Mouse (Mus musculus) layer of hippocampus, adult 2 months (tissue): ENCODE measurements at regions not wholly inside any gene's neighbourhood (a gene's known extent, or its start where the extent isn't known, plus 50 kb on each side); places are given as distances from the start of the nearest gene placed in this dataset.

Source experiments
- DNase-seq, 2 experiments: peaks; one replicate each; pipeline ENCODE4 v3.0.0; 2022; ENCODE audit warnings: low spot score in 2 of 2
- H3K27ac ChIP-seq: fragments of 200-600 bp; 2 replicates; pipeline ENCODE4 v1.8.1; 2022
- H3K4me3 ChIP-seq: fragments of 200-600 bp; 2 replicates; pipeline ENCODE4 v1.8.1; 2022; ENCODE audit warnings: mild to moderate bottlenecking
- CTCF ChIP-seq: fragments of 200-600 bp; conservative IDR thresholded peaks from 2 replicates; pipeline ENCODE4 v1.8.1; 2022; ENCODE audit warnings: antibody characterized with exemption, mild to moderate bottlenecking, moderate library complexity

DNA sequence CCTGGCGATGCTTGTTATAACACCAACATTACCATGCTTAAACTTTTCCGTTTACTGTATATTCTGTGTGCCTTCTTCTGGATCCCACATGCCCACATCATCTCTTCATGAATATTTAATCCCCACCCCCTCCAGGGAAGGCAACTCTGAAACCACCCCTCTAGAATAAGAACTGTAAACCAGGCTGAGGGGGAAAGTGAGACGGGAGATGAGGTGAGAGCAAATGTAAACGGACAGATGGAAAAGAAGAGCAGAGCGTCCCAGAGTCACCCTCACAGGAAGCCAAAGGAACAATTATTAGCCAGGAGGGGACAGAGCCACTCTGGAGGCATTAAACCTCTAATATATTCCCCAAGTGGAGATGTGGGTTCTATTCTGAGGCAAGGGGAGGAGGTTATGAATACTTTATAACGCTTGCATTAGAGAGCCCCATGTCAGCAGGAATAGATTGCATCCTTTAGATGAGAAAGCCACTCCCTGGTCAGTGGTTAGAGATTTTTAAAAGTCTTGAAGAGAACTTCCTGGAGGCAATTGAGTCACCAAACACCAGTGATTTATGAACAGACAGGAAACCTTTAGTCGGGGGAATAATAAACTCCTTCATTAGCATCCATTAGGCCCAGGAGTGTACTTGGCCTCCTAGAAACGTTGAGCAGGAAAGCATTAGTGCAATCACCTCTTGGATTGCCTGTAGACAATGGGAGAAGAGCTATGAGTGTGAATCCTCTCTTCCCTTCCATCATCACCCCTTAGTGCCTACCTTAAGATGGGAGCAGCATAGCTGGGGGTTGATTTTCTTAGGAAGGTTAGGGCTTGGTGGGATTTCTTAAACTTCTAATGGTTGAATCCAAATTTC is 220.1 kb downstream of the Elavl2 start:
- H3K4me3 ChIP-seq: no peak overlapping the region
- no peak for TF ChIP-seq CTCF
- no peak overlapping the region for H3K27ac ChIP-seq
- no peak for DNase-seq

DNA sequence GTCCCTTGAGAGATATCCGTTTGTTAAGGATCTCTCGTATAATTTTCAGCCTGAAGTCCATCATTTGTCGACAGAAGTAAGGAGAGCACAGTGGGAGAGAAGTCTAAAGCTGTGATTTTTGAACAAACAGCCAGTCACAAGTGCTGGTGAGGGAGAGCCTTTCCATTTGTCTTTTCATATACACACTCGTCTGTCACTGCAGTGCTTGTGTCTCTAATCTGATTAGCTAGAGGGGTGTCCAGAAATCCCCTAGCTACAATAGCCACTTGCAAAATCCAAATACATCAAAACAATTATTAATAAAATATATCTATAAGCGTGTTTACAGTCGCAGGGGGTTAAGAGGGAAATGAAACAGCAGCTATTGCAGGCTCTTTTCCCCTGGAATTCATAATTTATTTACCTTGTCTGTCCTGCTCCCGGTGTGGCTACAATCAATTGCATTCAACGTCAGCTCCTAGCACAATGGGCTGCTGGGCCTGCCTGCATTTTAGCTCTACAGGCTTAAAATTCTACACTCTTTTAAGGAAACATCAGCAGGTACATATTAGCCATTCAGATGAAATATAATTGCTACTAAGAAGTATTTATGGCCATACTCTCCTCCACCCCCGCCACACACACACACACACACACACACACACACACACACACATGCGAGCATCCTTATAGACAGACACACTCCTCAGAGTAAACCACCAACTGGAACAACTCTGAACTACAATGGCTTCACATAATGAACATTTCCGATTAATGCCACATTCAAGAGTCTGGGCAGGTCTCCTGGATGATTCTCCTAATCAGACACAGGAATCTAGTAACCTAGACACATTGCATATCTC is 236.1 kb downstream of the Elavl2 start:
- Histone ChIP-seq H3K27ac (no peak overlapping the region), H3K4me3 (no peak overlapping the region)
- no peak for DNase-seq
- no peak for TF ChIP-seq CTCF

DNA sequence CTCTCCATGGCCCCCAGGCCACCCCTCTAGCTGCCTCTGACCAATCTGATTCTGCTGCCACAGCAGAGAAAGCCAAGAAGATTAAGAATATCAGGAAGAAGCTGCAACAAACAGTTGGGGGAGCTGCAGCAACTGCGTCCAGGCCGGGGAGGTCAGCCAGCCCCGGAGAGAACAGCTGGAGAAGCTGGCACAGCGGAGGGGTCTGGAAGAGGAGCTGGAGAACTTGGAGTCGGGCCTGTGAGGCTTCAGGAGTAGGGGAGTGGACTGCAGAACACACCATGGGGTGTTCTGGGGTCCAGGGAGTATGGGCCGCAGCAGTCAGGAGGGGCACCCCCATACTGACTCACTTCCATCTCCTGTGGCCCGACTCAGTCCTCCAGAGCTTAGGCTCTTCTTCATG is 243.5 kb downstream of the Elavl2 start:
- Histone ChIP-seq H3K4me3 (no peak overlapping the region), H3K27ac (no peak overlapping the region)
- TF ChIP-seq CTCF: no peak
- DNase-seq: no peak

DNA sequence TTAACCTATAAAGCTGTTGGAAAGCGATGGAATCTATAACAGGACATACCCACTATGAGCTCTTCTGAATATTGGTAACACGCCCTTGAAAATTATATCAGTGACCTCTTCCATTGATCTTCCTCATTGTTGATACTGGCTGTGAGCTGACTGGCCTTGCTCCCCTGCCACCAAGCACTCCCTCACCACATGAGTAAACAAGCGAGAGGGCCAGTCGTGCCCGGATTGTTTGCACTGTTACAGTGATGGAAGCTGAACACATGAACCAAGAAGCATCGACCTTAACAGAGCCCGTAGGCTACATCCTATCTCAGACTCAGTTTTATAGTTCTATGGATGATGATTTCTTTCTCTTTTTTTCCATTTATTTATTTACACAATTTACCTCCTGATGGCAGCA is 255.9 kb downstream of the Elavl2 start:
- DNase-seq: no peak
- Histone ChIP-seq H3K27ac (no peak overlapping the region), H3K4me3 (no peak overlapping the region)
- no peak for TF ChIP-seq CTCF

DNA sequence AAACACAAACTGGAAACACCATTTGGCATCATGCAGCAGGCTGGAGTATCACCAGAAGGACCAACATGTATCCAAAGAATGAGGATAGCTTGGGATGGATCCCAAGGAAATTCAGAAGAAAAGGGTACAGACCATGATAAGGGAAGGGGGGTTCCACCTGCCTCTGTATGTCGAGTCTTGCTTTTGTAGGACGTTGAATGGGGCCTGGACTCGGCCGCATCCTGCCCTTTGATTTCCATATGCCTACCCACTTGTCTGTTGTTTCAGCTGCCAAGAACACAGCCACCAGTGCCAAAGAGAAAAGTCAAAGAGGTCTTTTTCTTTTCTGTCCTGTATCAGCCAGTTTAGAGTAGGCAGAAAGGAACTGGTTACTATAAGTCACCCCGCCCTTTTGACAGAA is 256.7 kb downstream of the Elavl2 start:
- Histone ChIP-seq H3K4me3 (no peak overlapping the region), H3K27ac (no peak overlapping the region)
- DNase-seq: no peak
- TF ChIP-seq CTCF: no peak

DNA sequence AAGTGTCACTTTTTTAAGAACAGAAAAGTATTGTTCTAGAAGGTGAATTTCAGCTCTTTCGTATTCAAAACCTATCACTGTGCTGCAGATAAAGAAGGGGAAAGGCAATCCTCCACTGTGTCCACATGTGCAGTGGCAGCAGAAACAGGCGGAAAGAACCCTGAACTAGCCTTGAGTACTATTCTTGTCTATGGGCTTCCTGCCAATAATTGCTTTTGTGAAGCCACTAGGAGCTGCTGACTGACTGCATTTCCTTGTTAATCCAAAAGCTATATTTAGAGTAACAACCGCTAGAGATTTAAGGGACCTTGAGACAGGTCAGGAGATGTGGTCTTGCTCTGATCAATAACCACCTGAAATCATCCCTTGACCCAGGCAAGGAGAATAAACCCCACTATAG is 265.3 kb downstream of the Elavl2 start:
- 0 out of 2 replicates have a peak, but pooled peaks have one; percentile 6 for TF ChIP-seq CTCF
- DNase-seq: no peak
- no peak overlapping the region for H3K27ac ChIP-seq
- no peak overlapping the region for H3K4me3 ChIP-seq

DNA sequence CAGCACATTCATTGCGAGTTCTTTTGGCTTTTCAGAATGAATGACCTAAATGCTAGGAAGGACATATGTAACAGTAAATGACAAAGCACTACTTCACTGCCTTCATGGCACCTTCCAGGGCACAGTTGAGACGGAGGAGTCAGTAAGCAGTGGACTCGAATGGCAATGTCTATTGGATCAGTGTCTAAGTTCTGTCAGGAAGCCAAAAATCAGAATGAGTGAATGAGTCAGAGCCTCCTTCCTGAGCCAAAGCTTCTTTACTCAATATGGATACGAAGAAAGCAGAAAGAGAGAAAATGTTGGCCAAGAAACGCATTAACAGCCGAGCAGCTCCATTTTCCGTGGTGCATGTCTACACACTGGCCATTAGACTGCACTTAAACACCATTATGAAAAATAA is 268.3 kb downstream of the Elavl2 start:
- H3K27ac ChIP-seq: no peak overlapping the region
- no peak for TF ChIP-seq CTCF
- no peak overlapping the region for H3K4me3 ChIP-seq
- DNase-seq: peak; percentile 12 to 25

DNA sequence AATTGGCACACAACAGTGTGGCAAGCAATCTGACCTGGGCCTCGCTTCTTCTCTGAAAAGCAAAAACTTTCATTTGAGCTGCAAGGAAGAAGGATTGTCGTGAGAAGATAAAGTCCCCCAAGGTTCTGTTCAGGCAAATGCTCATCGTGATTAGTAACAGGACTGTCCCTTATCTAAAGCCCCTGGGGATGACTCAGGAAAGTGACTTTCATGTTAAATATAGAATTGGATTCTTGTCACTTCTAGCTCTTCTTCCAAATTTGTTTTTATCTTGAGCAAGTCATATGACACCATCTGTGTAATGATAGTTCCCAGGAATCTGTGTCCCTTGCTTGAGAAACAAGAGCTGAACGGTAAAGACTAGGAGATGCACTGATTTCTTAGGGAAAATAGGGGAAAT is 280.3 kb downstream of the Elavl2 start:
- Histone ChIP-seq H3K27ac (no peak overlapping the region), H3K4me3 (no peak overlapping the region)
- DNase-seq: no peak
- TF ChIP-seq CTCF: no peak

DNA sequence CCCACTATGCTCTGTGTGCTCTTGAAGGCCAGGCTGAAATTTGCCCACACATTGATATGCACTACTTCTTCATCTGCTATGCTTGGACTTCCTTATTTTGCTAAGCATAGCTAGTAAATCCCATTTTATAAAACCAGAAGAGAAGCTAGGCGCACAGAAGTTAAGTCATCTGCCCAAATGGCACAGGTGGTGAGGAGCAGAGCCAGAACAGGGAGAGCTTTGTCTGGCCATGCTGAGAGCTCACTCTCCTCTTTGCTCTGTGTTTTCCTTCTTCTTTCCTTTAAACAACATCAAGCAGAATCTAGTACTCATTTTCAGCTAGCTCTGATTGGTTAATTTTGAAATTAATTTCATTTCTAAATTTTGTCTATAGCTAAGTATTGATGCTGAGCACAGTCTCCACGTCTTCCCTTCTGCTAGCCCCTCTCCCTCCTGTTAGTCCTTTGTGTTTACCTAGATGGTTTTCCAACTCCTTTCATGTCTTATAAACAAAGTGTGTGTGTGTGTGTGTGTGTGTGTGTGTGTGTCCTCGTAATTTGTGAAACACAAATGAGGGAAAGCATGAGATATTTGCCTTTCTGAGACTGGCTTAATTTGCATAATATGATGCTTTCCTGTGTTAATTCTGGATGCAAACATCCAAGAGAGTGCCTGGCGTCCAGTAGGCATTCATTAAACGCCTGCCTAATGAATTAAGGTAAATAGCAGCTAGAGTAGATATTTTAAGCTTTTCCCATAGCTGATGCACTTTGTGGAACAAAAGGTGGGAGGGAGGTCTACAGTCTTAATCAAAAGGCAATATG is 283.6 kb downstream of the Elavl2 start:
- peak in 1 of 2 experiments; percentile 20 for DNase-seq
- no peak for TF ChIP-seq CTCF
- H3K4me3 ChIP-seq: no peak overlapping the region
- H3K27ac ChIP-seq: no peak overlapping the region

DNA sequence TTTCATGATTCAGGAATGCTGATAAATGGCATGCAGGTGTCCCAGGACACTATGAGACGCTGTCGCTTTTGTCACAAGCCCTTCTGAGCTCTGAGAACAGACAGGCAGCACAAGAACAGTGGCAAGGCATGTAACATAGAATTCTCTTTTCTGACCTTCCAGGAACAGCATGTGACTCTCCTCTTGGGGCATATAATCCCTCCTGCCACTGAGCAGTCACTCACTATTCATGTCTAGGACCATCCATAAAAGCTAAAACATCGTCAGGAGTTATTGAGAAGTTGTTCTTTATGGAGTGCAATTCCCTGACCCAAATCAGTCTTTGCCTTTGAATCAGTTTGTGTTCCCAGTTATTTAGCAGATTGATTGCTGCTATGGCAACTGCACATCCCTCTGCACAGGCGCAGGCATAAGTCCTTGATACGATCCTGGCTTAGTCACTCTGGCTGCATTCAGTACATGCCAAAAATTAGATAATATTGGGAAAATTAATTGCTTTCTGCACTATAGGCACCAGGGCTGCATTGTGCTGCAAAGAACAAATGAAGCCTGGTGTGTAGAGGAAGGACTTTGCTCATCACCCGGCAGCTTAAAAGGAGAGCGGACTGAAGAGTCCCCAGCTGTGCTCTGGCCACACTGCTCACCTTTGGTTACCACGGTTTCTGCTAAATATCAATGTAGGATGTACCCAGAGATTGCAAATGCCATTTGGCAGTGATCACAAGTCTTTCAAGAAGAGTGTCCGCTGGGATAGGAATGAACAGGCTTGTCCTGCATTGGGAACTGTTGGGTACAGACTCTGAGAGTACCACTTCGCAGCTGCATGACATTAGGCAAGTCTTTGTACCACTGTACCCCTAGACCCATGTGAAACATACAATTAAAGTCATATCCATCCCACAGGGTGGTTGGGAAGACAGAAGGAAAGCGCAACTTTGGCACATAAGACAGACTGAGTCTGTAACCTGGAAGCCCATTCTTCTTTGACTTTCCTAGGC is 288.6 kb downstream of the Elavl2 start:
- DNase-seq: peak; percentile 43 to 68
- peak overlapping the region; percentile 18; the same call in 1 of the 2 replicates for H3K4me3 ChIP-seq
- TF ChIP-seq CTCF: no peak
- no peak overlapping the region for H3K27ac ChIP-seq

DNA sequence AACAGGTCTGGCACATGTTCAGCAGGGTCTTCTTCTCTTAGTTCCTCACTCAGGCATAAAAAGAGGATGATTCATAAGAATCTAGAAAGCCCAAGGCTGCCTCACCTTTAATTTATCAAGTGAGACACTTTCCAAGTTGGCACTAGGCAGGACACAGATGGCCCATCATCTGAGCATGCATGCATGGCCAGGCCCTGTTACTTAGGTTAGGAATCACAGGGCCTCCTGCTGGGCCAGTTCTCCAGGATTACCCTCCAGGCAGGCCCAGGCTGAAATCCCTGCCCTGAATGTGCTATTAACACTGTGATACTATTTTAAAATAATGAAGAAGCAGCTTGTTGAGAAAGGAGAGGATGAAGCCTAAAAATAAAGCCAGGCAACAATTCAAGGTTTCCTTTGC is 304.5 kb downstream of the Elavl2 start:
- Histone ChIP-seq H3K4me3 (no peak overlapping the region), H3K27ac (no peak overlapping the region)
- DNase-seq: no peak
- no peak for TF ChIP-seq CTCF

DNA sequence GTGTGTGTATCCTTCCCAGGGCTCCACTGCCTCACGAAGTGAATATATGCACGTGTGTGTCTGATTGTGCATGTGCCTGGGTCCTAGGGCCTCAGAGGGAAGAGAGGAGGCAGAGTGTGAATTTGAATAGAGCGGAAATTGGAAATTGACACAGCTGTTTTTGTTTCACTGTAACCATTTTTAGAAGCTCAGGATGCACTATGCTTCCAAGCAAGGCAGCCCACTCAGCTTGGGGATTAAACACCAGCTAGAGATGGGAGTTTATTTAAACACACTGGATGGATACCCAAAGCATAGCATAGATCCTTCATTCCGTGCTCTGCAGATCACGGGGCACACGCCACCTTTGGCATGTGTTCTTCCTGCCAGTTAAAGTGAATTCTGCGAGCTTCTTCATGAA is 306.2 kb downstream of the Elavl2 start:
- Histone ChIP-seq H3K27ac (no peak overlapping the region), H3K4me3 (no peak overlapping the region)
- no peak for DNase-seq
- TF ChIP-seq CTCF: no peak
